Mouse (Mus musculus): ENCODE data around the gene Zfp750. TPM values are rescaled to one million over a fixed set of nuclear protein-coding genes. Genes with fewer than 3 reads are reported as not detected.

Gene Zfp750
- 0.16 and 0.26 TPM in 2 replicates for polyA plus RNA-seq (2014; fragmentation: Nextera tagmentation; extraction: Ambion mirVana)

GRCm38 (mm10) chr11:121519131-121519530 is at the start of gene Zfp750:
Gene Zfp750, minus strand, starts transcription at chr11:121519333.
- Histone ChIP-seq H3K4me2 (no peak within 1 kb of the TSS), H3K9me3 (ENCODE audit: control insufficient read depth, low read length) (no peaks in the 10 kb centered on the region), H3K4me3 (ENCODE audit: low read depth, low read length) (no peak within 1 kb of the TSS), H3K27me3 (replicated peaks; ENCODE audit: control insufficient read depth, insufficient read depth, low read length) (no peaks in the 10 kb centered on the region), H3K9ac (ENCODE audit: low read depth, low read length) (no peak within 1 kb of the TSS), H3K27ac (ENCODE audit: low read depth, low read length) (no peak within 1 kb of the TSS), H3K36me3 (ENCODE audit: control insufficient read depth, insufficient read depth, low read length) (no peaks in the 10 kb centered on the region), H3K4me1 (replicated peaks; ENCODE audit: control insufficient read depth, insufficient read depth, low read length) (no peaks in the 10 kb centered on the region)
- 57% methylated on average over 10 of the region's 10 CpGs for WGBS
- DNase-seq (ENCODE audit: low spot score) = no peak
- no peak for ATAC-seq (replicated peaks; ENCODE audit: low FRiP score)

- Histone ChIP-seq H3K4me1 (replicated peaks; ENCODE audit: control insufficient read depth, insufficient read depth, low read length) (peaks cover 4% of the 10 kb centered on the region; the same call in 1 of the 2 replicates), H3K4me3 (ENCODE audit: low read depth, low read length) (no peak overlapping the region), H3K27me3 (replicated peaks; ENCODE audit: control insufficient read depth, insufficient read depth, low read length) (no peaks in the 10 kb centered on the region), H3K9me3 (ENCODE audit: control insufficient read depth, low read length) (no peaks in the 10 kb centered on the region), H3K4me2 (no peak overlapping the region), H3K9ac (ENCODE audit: low read depth, low read length) (no peak overlapping the region), H3K36me3 (ENCODE audit: control insufficient read depth, insufficient read depth, low read length) (no peaks in the 10 kb centered on the region), H3K27ac (ENCODE audit: low read depth, low read length) (no peak overlapping the region)
- ATAC-seq (replicated peaks; ENCODE audit: low FRiP score) (no peak), DNase-seq (ENCODE audit: low spot score) (no peak)
- WGBS = 90% methylated on average over 4 of the region's 4 CpGs
Observed at GRCm38 (mm10) chr11:121564265-121564664, 45.1 kb upstream of the Zfp750 start.

- Histone ChIP-seq H3K9me3 (ENCODE audit: control insufficient read depth, low read length) (no peaks in the 10 kb centered on the region), H3K27ac (ENCODE audit: low read depth, low read length) (no peak overlapping the region), H3K4me2 (no peak overlapping the region), H3K4me1 (replicated peaks; ENCODE audit: control insufficient read depth, insufficient read depth, low read length) (peaks cover 4% of the 10 kb centered on the region; the same call in 1 of the 2 replicates), H3K4me3 (ENCODE audit: low read depth, low read length) (no peak overlapping the region), H3K36me3 (ENCODE audit: control insufficient read depth, insufficient read depth, low read length) (no peaks in the 10 kb centered on the region), H3K27me3 (replicated peaks; ENCODE audit: control insufficient read depth, insufficient read depth, low read length) (no peaks in the 10 kb centered on the region), H3K9ac (ENCODE audit: low read depth, low read length) (no peak overlapping the region)
- DNase-seq (ENCODE audit: low spot score) (no peak), ATAC-seq (replicated peaks; ENCODE audit: low FRiP score) (no peak)
- 88% methylated on average over 5 of the region's 5 CpGs for WGBS
Observed at GRCm38 (mm10) chr11:121563312-121563711, 44.2 kb upstream of the Zfp750 start.

GRCm38 (mm10) chr11:121560294-121560663 is 41.1 kb upstream of the Zfp750 start:
- Histone ChIP-seq H3K27ac (ENCODE audit: low read depth, low read length) (peak overlapping the region; percentile 19; the same call in 1 of the 2 replicates), H3K36me3 (ENCODE audit: control insufficient read depth, insufficient read depth, low read length) (no peaks in the 10 kb centered on the region), H3K4me3 (ENCODE audit: low read depth, low read length) (no peak overlapping the region), H3K4me1 (replicated peaks; ENCODE audit: control insufficient read depth, insufficient read depth, low read length) (peaks cover 4% of the 10 kb centered on the region; the same call in 1 of the 2 replicates), H3K9me3 (ENCODE audit: control insufficient read depth, low read length) (no peaks in the 10 kb centered on the region), H3K9ac (ENCODE audit: low read depth, low read length) (no peak overlapping the region), H3K27me3 (replicated peaks; ENCODE audit: control insufficient read depth, insufficient read depth, low read length) (no peaks in the 10 kb centered on the region), H3K4me2 (no peak overlapping the region)
- DNase-seq (ENCODE audit: low spot score) = no peak
- ATAC-seq (replicated peaks; ENCODE audit: low FRiP score) = 0 out of 2 replicates have a peak, but pooled peaks have one; percentile 40
- WGBS = 56% methylated on average over 7 of the region's 7 CpGs

- Histone ChIP-seq H3K9ac (ENCODE audit: low read depth, low read length) (no peak overlapping the region), H3K27me3 (replicated peaks; ENCODE audit: control insufficient read depth, insufficient read depth, low read length) (no peaks in the 10 kb centered on the region), H3K9me3 (ENCODE audit: control insufficient read depth, low read length) (no peaks in the 10 kb centered on the region), H3K4me2 (0 out of 2 replicates have a peak overlapping the region, but pooled peaks have one; percentile 27), H3K27ac (ENCODE audit: low read depth, low read length) (no peak overlapping the region; the same call in 1 of the 2 replicates), H3K4me3 (ENCODE audit: low read depth, low read length) (no peak overlapping the region), H3K4me1 (replicated peaks; ENCODE audit: control insufficient read depth, insufficient read depth, low read length) (peaks cover 4% of the 10 kb centered on the region; the same call in 1 of the 2 replicates), H3K36me3 (ENCODE audit: control insufficient read depth, insufficient read depth, low read length) (no peaks in the 10 kb centered on the region)
- WGBS = 49% methylated on average over 4 of the region's 4 CpGs
- ATAC-seq (replicated peaks; ENCODE audit: low FRiP score) = peak; percentile 76
- DNase-seq (ENCODE audit: low spot score) = no peak
Observed at GRCm38 (mm10) chr11:121559527-121560293, 40.6 kb upstream of the Zfp750 start.

- no peak overlapping the region for H3K4me2 ChIP-seq
- no peaks in the 10 kb centered on the region for H3K27me3 ChIP-seq (replicated peaks; ENCODE audit: control insufficient read depth, insufficient read depth, low read length)
- 0 out of 2 replicates have a peak overlapping the region, but pooled peaks have one; percentile 21 for H3K27ac ChIP-seq (ENCODE audit: low read depth, low read length)
- DNase-seq (ENCODE audit: low spot score) (no peak), ATAC-seq (replicated peaks; ENCODE audit: low FRiP score) (no peak)
- H3K36me3 ChIP-seq (ENCODE audit: control insufficient read depth, insufficient read depth, low read length) = no peaks in the 10 kb centered on the region
- peaks cover 4% of the 10 kb centered on the region; the same call in 1 of the 2 replicates for H3K4me1 ChIP-seq (replicated peaks; ENCODE audit: control insufficient read depth, insufficient read depth, low read length)
- H3K9me3 ChIP-seq (ENCODE audit: control insufficient read depth, low read length) = no peaks in the 10 kb centered on the region
- WGBS = 80% methylated on average over 3 of the region's 3 CpGs
- H3K9ac ChIP-seq (ENCODE audit: low read depth, low read length) = no peak overlapping the region
- H3K4me3 ChIP-seq (ENCODE audit: low read depth, low read length) = no peak overlapping the region
Observed at GRCm38 (mm10) chr11:121558522-121558921, 39.4 kb upstream of the Zfp750 start.

- Histone ChIP-seq H3K9me3 (ENCODE audit: control insufficient read depth, low read length) (no peaks in the 10 kb centered on the region), H3K4me1 (replicated peaks; ENCODE audit: control insufficient read depth, insufficient read depth, low read length) (peaks cover 4% of the 10 kb centered on the region; the same call in 1 of the 2 replicates), H3K27ac (ENCODE audit: low read depth, low read length) (no peak overlapping the region), H3K4me2 (no peak overlapping the region), H3K36me3 (ENCODE audit: control insufficient read depth, insufficient read depth, low read length) (no peaks in the 10 kb centered on the region), H3K4me3 (ENCODE audit: low read depth, low read length) (no peak overlapping the region), H3K27me3 (replicated peaks; ENCODE audit: control insufficient read depth, insufficient read depth, low read length) (no peaks in the 10 kb centered on the region), H3K9ac (ENCODE audit: low read depth, low read length) (no peak overlapping the region)
- 97% methylated on average over 1 of the region's 1 CpGs for WGBS
- no peak for DNase-seq (ENCODE audit: low spot score)
- ATAC-seq (replicated peaks; ENCODE audit: low FRiP score) = no peak
Observed at GRCm38 (mm10) chr11:121557946-121558345, 38.8 kb upstream of the Zfp750 start.

GRCm38 (mm10) chr11:121556727-121557126 is 37.6 kb upstream of the Zfp750 start:
- Histone ChIP-seq H3K9ac (ENCODE audit: low read depth, low read length) (no peak overlapping the region), H3K4me3 (ENCODE audit: low read depth, low read length) (no peak overlapping the region), H3K4me2 (no peak overlapping the region), H3K4me1 (replicated peaks; ENCODE audit: control insufficient read depth, insufficient read depth, low read length) (peaks cover 4% of the 10 kb centered on the region; the same call in 1 of the 2 replicates), H3K36me3 (ENCODE audit: control insufficient read depth, insufficient read depth, low read length) (no peaks in the 10 kb centered on the region), H3K27me3 (replicated peaks; ENCODE audit: control insufficient read depth, insufficient read depth, low read length) (no peaks in the 10 kb centered on the region), H3K9me3 (ENCODE audit: control insufficient read depth, low read length) (no peaks in the 10 kb centered on the region), H3K27ac (ENCODE audit: low read depth, low read length) (no peak overlapping the region)
- 79% methylated on average over 1 of the region's 1 CpGs for WGBS
- ATAC-seq (replicated peaks; ENCODE audit: low FRiP score) (no peak), DNase-seq (ENCODE audit: low spot score) (no peak)

GRCm38 (mm10) chr11:121553458-121553857 is 34.3 kb upstream of the Zfp750 start:
- 86% methylated on average over 3 of the region's 3 CpGs for WGBS
- Histone ChIP-seq H3K9me3 (ENCODE audit: control insufficient read depth, low read length) (no peaks in the 10 kb centered on the region), H3K4me3 (ENCODE audit: low read depth, low read length) (no peak overlapping the region), H3K4me1 (replicated peaks; ENCODE audit: control insufficient read depth, insufficient read depth, low read length) (peaks cover 19% of the 10 kb centered on the region), H3K4me2 (no peak overlapping the region), H3K9ac (ENCODE audit: low read depth, low read length) (no peak overlapping the region), H3K36me3 (ENCODE audit: control insufficient read depth, insufficient read depth, low read length) (no peaks in the 10 kb centered on the region), H3K27ac (ENCODE audit: low read depth, low read length) (no peak overlapping the region), H3K27me3 (replicated peaks; ENCODE audit: control insufficient read depth, insufficient read depth, low read length) (no peaks in the 10 kb centered on the region)
- DNase-seq (ENCODE audit: low spot score) = no peak
- no peak for ATAC-seq (replicated peaks; ENCODE audit: low FRiP score)

Data from liver, embryonic 11.5 days (tissue).